In genomic region chr1:95644292-95644691, GRCm38 (mm10) we compare ENCODE assay signal across 24 mouse cellular contexts. TPM values are rescaled to one million over a fixed set of nuclear protein-coding genes. Genes with fewer than 3 reads are reported as not detected.
DNase-seq lines count a peak whose midpoint lies in the region; ATAC-seq and TF ChIP-seq lines count a peak whose summit lies in the region.
"Had no signal": no experiment of that assay in that cellular context is flagged by ENCODE, and none has a peak within 500 bp of the region (broad histone marks: within the 10 kb centered on the region; RNA-seq: fewer than 3 reads in every experiment).

No protein-coding gene starts in this region.

- TF ChIP-seq POLR2A in bone marrow macrophage, adult 2 months (IDR thresholded peaks at IDR 0.05; ENCODE audit: borderline replicate concordance, low read depth, low read length) = no peak

- H3K9me3 ChIP-seq in heart, postnatal 0 days (replicated peaks; ENCODE audit: control insufficient read depth, low read length) = no peaks in the 10 kb centered on the region
- H3K9me3 ChIP-seq: embryonic facial prominence, embryonic 10.5 days; embryonic facial prominence, embryonic 12.5 days; forebrain, embryonic 13.5 days; forebrain, embryonic 15.5 days had no signal

- WGBS in heart, postnatal 0 days = 40% methylated on average over 2 of the region's 2 CpGs

- H3K4me2 ChIP-seq in heart, postnatal 0 days (ENCODE audit: low read depth, low read length) = no peak overlapping the region
- H3K4me2 ChIP-seq: embryonic facial prominence, embryonic 12.5 days; forebrain, embryonic 13.5 days; forebrain, embryonic 15.5 days had no signal

- H3K4me1 ChIP-seq in heart, postnatal 0 days (ENCODE audit: control insufficient read depth, insufficient read depth) = no peaks in the 10 kb centered on the region
- peaks cover 10% of the 10 kb centered on the region for H3K4me1 ChIP-seq in bone marrow macrophage, adult 2 months (ENCODE audit: control insufficient read depth, insufficient read depth, low read length)
- H3K4me1 ChIP-seq: embryonic facial prominence, embryonic 10.5 days; embryonic facial prominence, embryonic 12.5 days had no signal

- TF ChIP-seq EP300 in heart, postnatal 0 days (IDR thresholded peaks at IDR 0.05; ENCODE audit: low read depth) = no peak

- no peak overlapping the region for H3K4me3 ChIP-seq in heart, postnatal 0 days (ENCODE audit: low read depth, low read length)
- no peak overlapping the region for H3K4me3 ChIP-seq in bone marrow macrophage, adult 2 months (ENCODE audit: insufficient read depth, low read length)
- no peak overlapping the region for H3K4me3 ChIP-seq in layer of hippocampus, adult 2 months
- H3K4me3 ChIP-seq: embryonic facial prominence, embryonic 10.5 days; embryonic facial prominence, embryonic 12.5 days; forebrain, embryonic 13.5 days; forebrain, embryonic 15.5 days had no signal

- H3K9ac ChIP-seq in heart, postnatal 0 days (replicated peaks; ENCODE audit: low read depth, low read length) = no peak overlapping the region
- H3K9ac ChIP-seq: embryonic facial prominence, embryonic 12.5 days; forebrain, embryonic 13.5 days; forebrain, embryonic 15.5 days; forebrain, postnatal 0 days had no signal

- H3K27ac ChIP-seq in heart, postnatal 0 days (ENCODE audit: low read depth) = peak overlapping the region; percentile 38; the same call in 1 of the 2 replicates
- H3K27ac ChIP-seq in bone marrow macrophage, adult 2 months (ENCODE audit: insufficient read depth, low read depth, low read length) = peak overlapping the region; percentile 56
- no peak overlapping the region for H3K27ac ChIP-seq in layer of hippocampus, adult 2 months
- H3K27ac ChIP-seq: embryonic facial prominence, embryonic 10.5 days; embryonic facial prominence, embryonic 12.5 days; forebrain, embryonic 13.5 days; forebrain, embryonic 15.5 days had no signal

- no peak for ATAC-seq in heart, postnatal 0 days (ENCODE audit: insufficient read depth, low read depth)
- ATAC-seq in CD4-positive, CD25-positive, alpha-beta regulatory T cell, adult 4 months = peak; percentile 20
- peak; percentile 44 for ATAC-seq in granulocyte monocyte progenitor cell, adult 5-6 weeks (replicated peaks; ENCODE audit: poor library complexity, severe bottlenecking)
- ATAC-seq: activated CD4-positive, CD25-positive, alpha-beta regulatory T cell, adult 4 months; forebrain, embryonic 13.5 days; forebrain, embryonic 15.5 days; forebrain, postnatal 0 days; Patski had no signal

- TF ChIP-seq CTCF in heart, postnatal 0 days (IDR thresholded peaks at IDR 0.05; ENCODE audit: low read depth) = no peak
- TF ChIP-seq CTCF in bone marrow macrophage, adult 2 months (IDR thresholded peaks at IDR 0.05; ENCODE audit: low read depth, low read length) = no peak
- no peak for TF ChIP-seq CTCF in layer of hippocampus, adult 2 months (conservative IDR thresholded peaks at IDR 0.05)

- no peaks in the 10 kb centered on the region for H3K36me3 ChIP-seq in heart, postnatal 0 days (replicated peaks; ENCODE audit: control insufficient read depth, insufficient read depth, low read length)
- H3K36me3 ChIP-seq: embryonic facial prominence, embryonic 10.5 days; embryonic facial prominence, embryonic 12.5 days had no signal

- no peaks in the 10 kb centered on the region for H3K27me3 ChIP-seq in heart, postnatal 0 days (ENCODE audit: control insufficient read depth, insufficient read depth, low read length)
- H3K27me3 ChIP-seq: embryonic facial prominence, embryonic 12.5 days; forebrain, embryonic 13.5 days; forebrain, embryonic 15.5 days had no signal

- no peak for DNase-seq in heart, postnatal 0 days (ENCODE audit: low spot score)
- DNase-seq in heart, postnatal 14 days = no peak
- DNase-seq in adrenal gland, postnatal 10 days = no peak
- DNase-seq in right cerebral cortex, postnatal 36 days (ENCODE audit: low spot score in 2 of 2) = no peak
- DNase-seq in layer of hippocampus, adult 2 months (ENCODE audit: low spot score in 2 of 2) = no peak
- DNase-seq: adrenal gland, adult 8-10 months; adrenal gland, postnatal 25 days; B cell, adult 2 months; cerebellum, adult 11 months; cerebellum, adult 18-20 months; cerebellum, adult 8-10 months; cerebellum, adult 9-11 months; cerebellum, postnatal 14 days; cerebellum, postnatal 36 days; forebrain, postnatal 0 days had no signal

- intact Hi-C loops in heart, postnatal 14 days (cut with DNase I) = no loop called here

RNA-seq across cellular contexts. Expression of gene St8sia4, which starts 23.1 kb away (rescaled TPM):
- total RNA-seq in heart, postnatal 0 days (2014; rRNA removed; ENCODE audit: low replicate concordance) = 3.8 and 5.6 TPM in 2 replicates
- polyA plus RNA-seq in heart, postnatal 0 days (2015; fragmentation: Nextera tagmentation; extraction: Ambion mirVana) = 1.5 TPM in 2 replicates
- 1 to 10 TPM; 9.2 to 9.5 TPM for total RNA-seq in heart, postnatal 14 days (2021)
- 10 to 100 TPM; 50.7 to 56.5 TPM for polyA plus RNA-seq in CD4-positive, CD25-positive, alpha-beta regulatory T cell, adult 4 months (2017; shearing (Covaris generic))
- 81.1 and 86.3 TPM in 2 replicates for polyA plus RNA-seq in bone marrow macrophage, adult 2 months (2012; ENCODE audit: insufficient read depth, insufficient read length, missing spikeins)
- total RNA-seq in granulocyte monocyte progenitor cell, adult 5-6 weeks (2014; fragmentation: Nextera tagmentation) = 73.2 and 76.7 TPM in 2 replicates
- total RNA-seq in granulocyte monocyte progenitor cell, adult 5-6 weeks (2017) = 124 and 137 TPM in 2 replicates
- total RNA-seq in adrenal gland, postnatal 10 days (2021) = 10 to 100 TPM in 1 of 2 experiments, 1 to 10 TPM in 1; 6.4 to 10.9 TPM
- total RNA-seq in layer of hippocampus, adult 2 months (2021) = 10 to 100 TPM; 11.9 to 12.2 TPM
- polyA plus RNA-seq: Patski had no signal

Comparison
In these comparisons a context has a peak if more than half of its experiments do, and no peak if none do; other contexts are left out.
1. RNA of gene St8sia4, which starts 23.1 kb away (total RNA-seq): 73.2 to 137 TPM in granulocyte monocyte progenitor cell, adult 5-6 weeks; 11.9 to 12.2 TPM in layer of hippocampus, adult 2 months, 6.4 to 10.9 TPM in adrenal gland, postnatal 10 days, 9.2 to 9.5 TPM in heart, postnatal 14 days and 3.8 to 5.6 TPM in heart, postnatal 0 days; every median in the first group is over 4 times any median in the second.